Mouse (Mus musculus): Measurements from ENCODE around the gene Ttc41. TPM values are rescaled to one million over a fixed set of nuclear protein-coding genes. Genes with fewer than 3 reads are reported as not detected.

Ttc41 gene
- polyA plus RNA-seq, 1 experiment, result 1.7 TPM

- no peak for TF ChIP-seq CTCF (IDR thresholded peaks at IDR 0.05; ENCODE audit: extremely low read depth, insufficient read depth, low read length)
- TF ChIP-seq POLR2A (IDR thresholded peaks at IDR 0.05; ENCODE audit: extremely low read depth, insufficient read depth, low read length), result no peak
- Histone ChIP-seq H3K27ac (ENCODE audit: insufficient read depth, low read length) (peak overlapping the region; percentile 84), H3K4me3 (ENCODE audit: insufficient read depth, low read length) (peak overlapping the region; percentile 58), H3K4me1 (ENCODE audit: control insufficient read depth, insufficient read depth, low read length) (peaks cover 6% of the 10 kb centered on the region; the same call in 1 of the 2 replicates)
Measured at GRCm38 (mm10) chr10:86704589-86705191, 921 bp upstream of the Ttc41 start.

GRCm38 (mm10) chr10:86705922-86706752 is 526 bp downstream of the Ttc41 start:
- H3K4me1 ChIP-seq (ENCODE audit: control insufficient read depth, insufficient read depth, low read length), result peaks cover 2% of the 10 kb centered on the region; the same call in 1 of the 2 replicates
- TF ChIP-seq CTCF (IDR thresholded peaks at IDR 0.05; ENCODE audit: extremely low read depth, insufficient read depth, low read length) (no peak), POLR2A (IDR thresholded peaks at IDR 0.05; ENCODE audit: extremely low read depth, insufficient read depth, low read length) (peak; percentile 56)
- peak overlapping the region; percentile 58 for H3K4me3 ChIP-seq (ENCODE audit: insufficient read depth, low read length)
- H3K27ac ChIP-seq (ENCODE audit: insufficient read depth, low read length), result peak overlapping the region; percentile 91

GRCm38 (mm10) chr10:86707134-86707533 is 1.5 kb downstream of the Ttc41 start:
- Histone ChIP-seq H3K27ac (ENCODE audit: insufficient read depth, low read length) (no peak overlapping the region), H3K4me1 (ENCODE audit: control insufficient read depth, insufficient read depth, low read length) (peaks cover 2% of the 10 kb centered on the region; the same call in 1 of the 2 replicates), H3K4me3 (ENCODE audit: insufficient read depth, low read length) (no peak overlapping the region)
- no peak for TF ChIP-seq CTCF (IDR thresholded peaks at IDR 0.05; ENCODE audit: extremely low read depth, insufficient read depth, low read length)
- TF ChIP-seq POLR2A (IDR thresholded peaks at IDR 0.05; ENCODE audit: extremely low read depth, insufficient read depth, low read length), result no peak

- Histone ChIP-seq H3K4me1 (ENCODE audit: control insufficient read depth, insufficient read depth, low read length) (no peaks in the 10 kb centered on the region), H3K27ac (ENCODE audit: insufficient read depth, low read length) (no peak overlapping the region), H3K4me3 (ENCODE audit: insufficient read depth, low read length) (no peak overlapping the region)
- TF ChIP-seq CTCF (IDR thresholded peaks at IDR 0.05; ENCODE audit: extremely low read depth, insufficient read depth, low read length), result no peak
Measured at GRCm38 (mm10) chr10:86712156-86712555, 6.5 kb downstream of the Ttc41 start.

GRCm38 (mm10) chr10:86727548-86727980 is 22.0 kb downstream of the Ttc41 start:
- H3K4me3 ChIP-seq (ENCODE audit: insufficient read depth, low read length), result peak overlapping the region; percentile 21

GRCm38 (mm10) chr10:86728176-86728575 is 22.6 kb downstream of the Ttc41 start:
- Histone ChIP-seq H3K4me3 (ENCODE audit: insufficient read depth, low read length) (no peak overlapping the region), H3K4me1 (ENCODE audit: control insufficient read depth, insufficient read depth, low read length) (no peaks in the 10 kb centered on the region), H3K27ac (ENCODE audit: insufficient read depth, low read length) (no peak overlapping the region)
- no peak for TF ChIP-seq CTCF (IDR thresholded peaks at IDR 0.05; ENCODE audit: extremely low read depth, insufficient read depth, low read length)
- TF ChIP-seq POLR2A (IDR thresholded peaks at IDR 0.05; ENCODE audit: extremely low read depth, insufficient read depth, low read length), result no peak

More at GRCm38 (mm10) chr10:86727548-86727980, 22.0 kb downstream of the Ttc41 start:
- TF ChIP-seq CTCF (IDR thresholded peaks at IDR 0.05; ENCODE audit: extremely low read depth, insufficient read depth, low read length), result no peak
- no peak for TF ChIP-seq POLR2A (IDR thresholded peaks at IDR 0.05; ENCODE audit: extremely low read depth, insufficient read depth, low read length)
- Histone ChIP-seq H3K4me1 (ENCODE audit: control insufficient read depth, insufficient read depth, low read length) (no peaks in the 10 kb centered on the region), H3K27ac (ENCODE audit: insufficient read depth, low read length) (no peak overlapping the region)

GRCm38 (mm10) chr10:86730823-86731499 is 25.4 kb downstream of the Ttc41 start:
- TF ChIP-seq CTCF (IDR thresholded peaks at IDR 0.05; ENCODE audit: extremely low read depth, insufficient read depth, low read length) (peak; percentile 72), POLR2A (IDR thresholded peaks at IDR 0.05; ENCODE audit: extremely low read depth, insufficient read depth, low read length) (0 out of 2 replicates have a peak, but pooled peaks have one; percentile 6)
- H3K4me3 ChIP-seq (ENCODE audit: insufficient read depth, low read length), result peak overlapping the region; percentile 57
- H3K4me1 ChIP-seq (ENCODE audit: control insufficient read depth, insufficient read depth, low read length), result no peaks in the 10 kb centered on the region
- H3K27ac ChIP-seq (ENCODE audit: insufficient read depth, low read length), result no peak overlapping the region

GRCm38 (mm10) chr10:86731500-86731863 is 25.9 kb downstream of the Ttc41 start:
- H3K4me3 ChIP-seq (ENCODE audit: insufficient read depth, low read length), result no peak overlapping the region

GRCm38 (mm10) chr10:86735036-86735435 is 29.4 kb downstream of the Ttc41 start:
- Histone ChIP-seq H3K4me3 (ENCODE audit: insufficient read depth, low read length) (no peak overlapping the region), H3K4me1 (ENCODE audit: control insufficient read depth, insufficient read depth, low read length) (no peaks in the 10 kb centered on the region), H3K27ac (ENCODE audit: insufficient read depth, low read length) (no peak overlapping the region)
- TF ChIP-seq POLR2A (IDR thresholded peaks at IDR 0.05; ENCODE audit: extremely low read depth, insufficient read depth, low read length) (no peak), CTCF (IDR thresholded peaks at IDR 0.05; ENCODE audit: extremely low read depth, insufficient read depth, low read length) (no peak)

More at GRCm38 (mm10) chr10:86731500-86731863, 25.9 kb downstream of the Ttc41 start:
- no peak for TF ChIP-seq CTCF (IDR thresholded peaks at IDR 0.05; ENCODE audit: extremely low read depth, insufficient read depth, low read length)
- no peak for TF ChIP-seq POLR2A (IDR thresholded peaks at IDR 0.05; ENCODE audit: extremely low read depth, insufficient read depth, low read length)
- no peaks in the 10 kb centered on the region for H3K4me1 ChIP-seq (ENCODE audit: control insufficient read depth, insufficient read depth, low read length)
- no peak overlapping the region for H3K27ac ChIP-seq (ENCODE audit: insufficient read depth, low read length)

Measured in cortical plate, adult 2 months (tissue).